Mouse (Mus musculus): ENCODE measurements around the gene Cpsf4.
"Not testable (repeated sequence)": the region's sequence is repeated elsewhere in the genome, so short reads cannot be mapped to it uniquely, and the experiment has no call there.

Cpsf4 gene

DNA sequence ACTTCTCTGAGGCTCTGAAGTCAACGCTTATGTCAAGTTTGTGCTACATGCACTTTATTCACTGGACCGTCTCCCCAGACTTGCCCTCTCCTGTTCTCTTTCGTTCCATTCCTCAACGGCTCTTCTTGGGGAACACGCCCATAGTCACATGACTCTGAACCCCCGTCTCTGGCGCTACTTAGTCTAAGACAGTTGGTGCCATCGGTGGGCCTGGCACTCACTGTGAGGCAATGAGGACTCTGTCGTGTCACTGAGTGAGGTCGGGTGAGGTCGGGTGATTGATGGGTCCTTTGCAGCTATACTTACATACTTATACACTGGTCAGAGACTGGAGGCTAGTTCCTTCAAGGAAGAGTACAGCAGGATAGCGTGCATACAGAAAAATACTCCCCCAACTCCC, 56.4 kb downstream of the Cpsf4 start:
- DNase-seq (ENCODE audit: extremely low spot score), result no peak

DNA sequence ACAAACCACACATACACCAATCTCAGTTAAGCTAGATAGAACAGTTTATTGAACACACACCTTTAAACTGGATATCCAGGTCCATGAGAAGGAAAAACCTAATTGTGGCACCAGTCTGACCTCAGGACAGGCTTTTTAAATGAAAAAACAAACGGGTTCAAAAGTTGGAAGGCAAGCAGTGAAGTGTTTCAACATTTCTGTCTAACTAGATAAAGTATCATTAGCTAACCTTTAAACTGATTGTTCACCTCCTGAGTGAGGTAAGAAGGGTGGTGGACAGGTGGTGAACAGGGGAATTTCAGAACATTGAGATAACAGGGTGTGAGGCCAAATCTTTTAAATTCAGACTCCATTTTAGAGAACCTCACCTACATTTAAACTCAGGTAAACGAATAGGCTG, 59.4 kb downstream of the Cpsf4 start:
- no peak for DNase-seq (ENCODE audit: extremely low spot score)

DNA sequence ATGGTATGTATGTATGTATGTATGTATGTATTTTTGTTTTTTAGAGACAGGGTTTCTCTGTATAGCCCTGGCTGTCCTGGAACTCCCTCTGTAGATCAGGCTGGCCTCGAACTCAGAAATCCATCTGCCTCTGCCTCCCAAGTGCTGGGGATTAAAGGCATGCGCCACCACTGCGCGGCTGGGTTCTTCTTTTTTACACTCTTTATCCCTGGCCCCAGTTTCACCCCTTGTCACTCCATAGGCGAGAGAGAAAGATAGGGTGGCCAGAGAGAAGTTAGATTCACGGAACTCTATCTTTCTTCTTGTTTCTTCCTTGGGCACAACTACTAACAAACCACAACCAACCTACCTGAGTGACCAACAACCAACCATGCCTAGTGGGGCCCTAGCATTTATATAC, 62.3 kb downstream of the Cpsf4 start:
- DNase-seq (ENCODE audit: extremely low spot score), result not testable (repeated sequence)

DNA sequence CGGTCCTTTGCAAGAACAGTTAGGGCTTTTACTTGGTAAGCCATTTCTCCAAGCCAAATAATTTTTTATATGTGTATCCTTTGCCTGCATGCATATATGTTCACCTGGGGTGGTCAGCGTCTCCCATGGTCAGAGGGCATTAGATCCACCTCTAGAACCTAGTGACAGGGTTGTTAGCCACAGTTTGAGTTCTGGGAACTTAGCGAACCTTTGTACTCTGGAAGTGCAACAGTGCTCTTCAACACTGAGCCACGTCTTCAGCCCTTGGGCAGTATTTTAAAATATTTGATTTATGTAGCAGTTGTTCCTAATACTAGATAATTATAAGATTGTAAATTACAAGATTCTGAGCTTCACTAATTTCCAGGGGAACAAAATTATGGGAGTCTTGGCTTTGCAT, 63.6 kb downstream of the Cpsf4 start:
- DNase-seq (ENCODE audit: extremely low spot score), result no peak

DNA sequence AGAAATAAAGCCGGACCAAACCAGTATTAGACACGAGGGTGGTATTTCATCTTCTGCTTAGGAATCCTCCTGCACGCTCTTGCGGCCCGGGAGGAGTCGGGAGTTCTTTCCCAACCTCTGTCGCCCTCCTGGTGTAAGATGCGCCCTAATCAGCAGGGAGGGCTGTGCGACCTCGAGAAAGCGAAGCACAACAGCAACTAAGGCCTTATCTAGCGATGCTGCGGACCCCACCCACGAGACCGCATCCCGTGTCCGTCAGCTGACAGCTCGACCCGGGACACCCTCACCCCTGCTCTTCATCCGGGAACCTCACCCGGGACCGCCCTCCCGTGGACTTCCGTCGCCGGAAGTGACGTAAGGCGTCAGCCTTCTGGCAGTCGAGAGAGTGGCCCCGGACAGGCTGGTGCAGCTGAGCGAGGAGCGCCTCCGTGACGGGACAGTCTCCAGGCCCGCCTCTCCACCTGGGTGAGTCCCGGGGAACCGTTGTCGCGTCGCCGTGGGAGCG, 64.4 kb downstream of the Cpsf4 start, which contains the start of gene Zfp655:
Zfp655 (plus strand) TSS at position 349 of the 505 bp plus-strand sequence.
- peak; percentile 97 for DNase-seq (ENCODE audit: extremely low spot score)

All from embryo, embryonic 9.5 days (tissue).